Mouse (Mus musculus) MEL (cell line): ENCODE measurements around the gene Cdh22. TPM values are rescaled to one million over a fixed set of nuclear protein-coding genes. Genes with fewer than 3 reads are reported as not detected.

Experiments used
- DNase-seq: peaks from one replicate; pipeline ENCODE4 v3.0.0; 2011; ENCODE audit warnings: low read depth, low spot score
- H3K27ac ChIP-seq: 2 replicates; pipeline ENCODE4 v1.5.1; 2012; ENCODE audit warnings: low read depth, mild to moderate bottlenecking, control low read depth, low read length, moderate library complexity; ENCODE audit not compliant: control insufficient read depth
- H3K27me3 ChIP-seq, 2 experiments: fragments of 150-350 bp in 1 of 2; sonication (generic) in 1 of 2; 2 replicates each; pipeline ENCODE4 v1.6.1; 2012; ENCODE audit warnings: low read length in 2 of 2, mild to moderate bottlenecking in 2 of 2, improper control_type of control experiment in 1 of 2, moderate library complexity in 1 of 2; ENCODE audit not compliant: insufficient read depth in 2 of 2, control insufficient read depth in 1 of 2
- H3K36me3 ChIP-seq, 2 experiments: 2 replicates each; pipeline ENCODE4 v1.6.1; 2012 to 2014; ENCODE audit warnings: low read length in 2 of 2, improper control_type of control experiment in 1 of 2, inconsistent platforms in 1 of 2, mild to moderate bottlenecking in 1 of 2; ENCODE audit not compliant: insufficient read depth in 2 of 2, control insufficient read depth in 1 of 2
- H3K4me1 ChIP-seq, 2 experiments: fragments of 150-350 bp in 1 of 2; sonication (generic) in 1 of 2; 2 replicates each; pipeline ENCODE4 v1.6.1; 2012; ENCODE audit warnings: low read length in 2 of 2, improper control_type of control experiment in 1 of 2, mild to moderate bottlenecking in 1 of 2; ENCODE audit not compliant: insufficient read depth in 2 of 2, control insufficient read depth in 1 of 2
- H3K4me3 ChIP-seq, 2 experiments: fragments of 150-350 bp in 1 of 2; sonication (generic) in 1 of 2; 2 replicates each; pipeline ENCODE4 v1.5.1; 2012; ENCODE audit warnings: low read depth in 2 of 2, low read length in 2 of 2, mild to moderate bottlenecking in 2 of 2, moderate library complexity in 2 of 2, control low read depth in 1 of 2, improper control_type of control experiment in 1 of 2; ENCODE audit not compliant: control insufficient read depth in 1 of 2, insufficient read depth in 1 of 2
- H3K79me2 ChIP-seq: 2 replicates; pipeline ENCODE4 v1.6.1; 2012; ENCODE audit warnings: mild to moderate bottlenecking, low read length, moderate library complexity; ENCODE audit not compliant: control insufficient read depth, poor library complexity, insufficient read depth
- H3K9ac ChIP-seq: 2 replicates; pipeline ENCODE4 v1.6.1; 2012; ENCODE audit warnings: low read depth, mild to moderate bottlenecking, control low read depth, low read length, moderate library complexity; ENCODE audit not compliant: control insufficient read depth, poor library complexity, severe bottlenecking
- H3K9me3 ChIP-seq: fragments of 150-350 bp; sonication (generic); replicated peaks from 2 replicates; pipeline ENCODE4 v1.6.1; 2012; ENCODE audit warnings: mild to moderate bottlenecking, low read length, improper control_type of control experiment, moderate library complexity; ENCODE audit not compliant: insufficient read depth
- CTCF ChIP-seq, 3 experiments: IDR thresholded peaks in 2 of 3; conservative IDR thresholded peaks in 1 of 3; 2 replicates each; pipeline ENCODE4 v1.5.1; 2011 to 2012; ENCODE audit warnings: low read length in 3 of 3, low read depth in 2 of 3, mild to moderate bottlenecking in 2 of 3, improper control_type of control experiment in 1 of 3, inconsistent platforms in 1 of 3, mixed read lengths in 1 of 3, moderate library complexity in 1 of 3; ENCODE audit not compliant: control insufficient read depth in 1 of 3, insufficient read depth in 1 of 3, poor library complexity in 1 of 3, severe bottlenecking in 1 of 3
- ELF1 ChIP-seq: IDR thresholded peaks from 2 replicates; pipeline ENCODE4 v1.6.1; 2014; ENCODE audit warnings: low read depth, mild to moderate bottlenecking, inconsistent platforms, low read length, improper control_type of control experiment, moderate library complexity
- JUND ChIP-seq: IDR thresholded peaks from 2 replicates; pipeline ENCODE4 v1.6.1; 2011; ENCODE audit warnings: low read depth, mild to moderate bottlenecking, improper control_type of control experiment, low read length
- MAFK ChIP-seq: IDR thresholded peaks from 2 replicates; pipeline ENCODE4 v1.6.1; 2011; ENCODE audit warnings: low read depth, mild to moderate bottlenecking, low read length, improper control_type of control experiment, borderline replicate concordance
- MAX ChIP-seq: IDR thresholded peaks from 2 replicates; pipeline ENCODE4 v1.6.1; 2011; ENCODE audit warnings: low read length, improper control_type of control experiment
- MEF2A ChIP-seq: IDR thresholded peaks from 2 replicates; pipeline ENCODE4 v1.6.1; 2014; ENCODE audit warnings: low read depth, mild to moderate bottlenecking, inconsistent platforms, low read length, improper control_type of control experiment; ENCODE audit not compliant: poor library complexity, insufficient replicate concordance, severe bottlenecking; ENCODE audit errors: extremely low read depth
- MYB ChIP-seq: IDR thresholded peaks from 2 replicates; pipeline ENCODE4 v1.6.1; 2011; ENCODE audit warnings: mild to moderate bottlenecking, low read depth, low read length, improper control_type of control experiment
- POLR2AphosphoS2 ChIP-seq: IDR thresholded peaks from 2 replicates; pipeline ENCODE4 v1.6.1; 2011; ENCODE audit warnings: low read length, improper control_type of control experiment
- POLR2AphosphoS5 ChIP-seq: IDR thresholded peaks from 2 replicates; pipeline ENCODE4 v1.6.1; 2012; ENCODE audit warnings: low read depth, borderline replicate concordance, mild to moderate bottlenecking, inconsistent platforms, low read length, moderate library complexity, mixed read lengths
- SMC3 ChIP-seq: IDR thresholded peaks from 2 replicates; pipeline ENCODE4 v1.6.1; 2011; ENCODE audit warnings: low read depth, low read length, improper control_type of control experiment
- UBTF ChIP-seq: IDR thresholded peaks from 2 replicates; pipeline ENCODE4 v1.6.1; 2012; ENCODE audit warnings: low read depth, mild to moderate bottlenecking, inconsistent platforms, low read length, improper control_type of control experiment, moderate library complexity, borderline replicate concordance; ENCODE audit not compliant: insufficient read depth
- ZKSCAN1 ChIP-seq: IDR thresholded peaks from 2 replicates; pipeline ENCODE4 v1.6.1; 2012; ENCODE audit warnings: low read depth, mild to moderate bottlenecking, inconsistent platforms, low read length, improper control_type of control experiment, moderate library complexity
- polyA plus RNA-seq, 2 experiments: library from polyadenylated mRNA; stranded (reverse) in 1 of 2; unstranded in 1 of 2; fragments of >175 nt in 1 of 2; fragments of >200 nt in 1 of 2; gene quantifications; 2 replicates each; pipeline versions ENCODE4 v1.2.1 to v1.2.4; 2012; ENCODE audit warnings: low replicate concordance in 2 of 2, low read depth in 1 of 2; ENCODE audit not compliant: insufficient read length in 2 of 2, insufficient read depth in 1 of 2, missing spikeins in 1 of 2
- total RNA-seq: library from RNA; depleted of rRNA; stranded (reverse); fragments of 300-350 nt; gene quantifications from 2 replicates; pipeline ENCODE4 v1.2.3, GENCODE M21; 2012

The Cdh22 gene
- total and polyA plus RNA-seq, 3 experiments, result not detected

DNA sequence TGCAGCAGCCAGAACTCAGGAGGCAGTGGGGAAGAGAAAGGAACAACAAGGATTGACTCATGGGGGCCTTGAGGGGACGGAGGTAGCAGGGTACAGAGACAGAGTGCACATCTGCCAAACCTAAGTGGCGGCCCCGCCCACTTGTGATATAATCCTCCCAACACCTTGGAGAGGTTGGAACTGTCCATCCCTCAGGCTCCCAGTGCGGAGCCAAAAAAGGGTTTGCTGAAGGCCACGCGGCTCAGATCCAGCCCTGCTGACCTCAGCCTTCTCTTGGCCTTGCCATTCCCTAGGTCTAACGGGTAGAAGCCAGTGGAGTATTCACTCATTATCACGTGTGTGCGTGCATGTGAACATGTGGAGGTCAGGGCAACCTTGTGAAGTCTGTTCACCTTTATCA lies 154.0 kb downstream of the Cdh22 start:
- H3K9me3 ChIP-seq, result no peaks in the 10 kb centered on the region
- no peaks in the 10 kb centered on the region for H3K79me2 ChIP-seq
- H3K27ac ChIP-seq, result no peak overlapping the region
- TF ChIP-seq MAX (no peak), POLR2AphosphoS2 (no peak), ELF1 (no peak), JUND (no peak), MEF2A (no peak), MAFK (no peak)
- H3K36me3 ChIP-seq, result no peaks in the 10 kb centered on the region
- no peaks in the 10 kb centered on the region for H3K4me1 ChIP-seq
- no peak for DNase-seq
- H3K27me3 ChIP-seq, result no peaks in the 10 kb centered on the region; a peak in 1 of 4 replicates
- no peak overlapping the region for H3K4me3 ChIP-seq
- no peak overlapping the region for H3K9ac ChIP-seq

- Histone ChIP-seq H3K4me3 (no peak overlapping the region), H3K4me1 (no peaks in the 10 kb centered on the region), H3K27ac (no peak overlapping the region), H3K27me3 (no peaks in the 10 kb centered on the region), H3K9me3 (no peaks in the 10 kb centered on the region), H3K36me3 (no peaks in the 10 kb centered on the region), H3K9ac (no peak overlapping the region), H3K79me2 (no peaks in the 10 kb centered on the region)
- no peak for DNase-seq
- TF ChIP-seq SMC3 (peak; percentile 55), CTCF (IDR thresholded peaks at IDR 0.05 in 2 of 3, conservative IDR thresholded peaks at IDR 0.05 in 1 of 3; ENCODE audit: control insufficient read depth in 1 of 3, insufficient read depth in 1 of 3, low read depth in 2 of 3, low read length in 3 of 3, poor library complexity in 1 of 3, severe bottlenecking in 1 of 3) (peak in 2 of 3 experiments; percentile 35 to 47; a peak in 4 of 6 replicates), MYB (no peak), POLR2AphosphoS5 (no peak), ZKSCAN1 (no peak), UBTF (no peak)
These were observed 156.0 kb downstream of the Cdh22 start for GRCm38 (mm10) chr2:165078605-165079004.

DNA sequence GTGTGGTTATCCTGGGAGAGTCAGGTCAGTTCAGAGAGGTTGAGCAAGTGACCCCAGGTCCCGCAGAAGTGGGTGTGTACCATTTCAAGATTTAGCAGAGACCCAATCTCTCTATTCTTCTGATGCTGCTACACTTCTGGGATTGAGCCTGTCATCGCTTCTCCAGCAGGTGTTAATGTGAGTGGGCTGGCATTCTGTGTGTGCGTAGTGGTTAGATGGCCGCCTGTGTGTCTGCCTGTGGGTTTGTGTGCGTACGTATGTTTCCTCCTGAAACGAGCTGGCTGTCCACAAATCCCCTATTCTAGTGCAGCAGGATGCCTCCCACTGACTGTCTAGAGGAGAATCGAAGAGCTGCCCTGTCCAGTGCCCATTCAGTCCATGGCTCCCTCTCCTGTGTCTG lies 156.6 kb downstream of the Cdh22 start:
- H3K27me3 ChIP-seq, result no peaks in the 10 kb centered on the region
- no peaks in the 10 kb centered on the region for H3K4me1 ChIP-seq
- H3K36me3 ChIP-seq, result no peaks in the 10 kb centered on the region
- no peaks in the 10 kb centered on the region for H3K79me2 ChIP-seq
- H3K9me3 ChIP-seq, result no peaks in the 10 kb centered on the region
- TF ChIP-seq MAFK, result no peak
- TF ChIP-seq, all 39 proteins: peak for 0
- Histone ChIP-seq H3K27ac (no peak overlapping the region), H3K9ac (no peak overlapping the region), H3K4me3 (no peak overlapping the region)
- DNase-seq, result no peak
